In genomic region chr1:39911446-39911845, GRCm38 (mm10) we compare ENCODE assay signal across 10 mouse cellular contexts. TPM values are rescaled to one million over a fixed set of nuclear protein-coding genes. Genes with fewer than 3 reads are reported as not detected.
DNase-seq lines count a peak whose midpoint lies in the region; ATAC-seq and TF ChIP-seq lines count a peak whose summit lies in the region.
"Had no signal": no experiment of that assay in that cellular context is flagged by ENCODE, and none has a peak within 500 bp of the region (broad histone marks: within the 10 kb centered on the region; RNA-seq: fewer than 3 reads in every experiment).

No protein-coding gene starts in this region.

- no peaks in the 10 kb centered on the region for H3K27me3 ChIP-seq in thymus, adult 2 months (ENCODE audit: control insufficient read depth, insufficient read depth, low read length)
- no peaks in the 10 kb centered on the region for H3K27me3 ChIP-seq in intestine, embryonic 15.5 days (replicated peaks)
- H3K27me3 ChIP-seq: embryonic facial prominence, embryonic 12.5 days; limb, embryonic 12.5 days had no signal

- peak; percentile 36; the same call in 1 of the 2 replicates for ATAC-seq in intestine, embryonic 15.5 days

- H3K4me3 ChIP-seq in thymus, adult 2 months (ENCODE audit: control insufficient read depth, insufficient read depth, low read length): no peak overlapping the region
- H3K4me3 ChIP-seq in intestine, embryonic 15.5 days (replicated peaks): no peak overlapping the region
- H3K4me3 ChIP-seq: embryonic facial prominence, embryonic 12.5 days; limb, embryonic 12.5 days had no signal

- no peaks in the 10 kb centered on the region for H3K36me3 ChIP-seq in thymus, adult 2 months (ENCODE audit: control insufficient read depth, insufficient read depth, low read length)
- 0 out of 2 replicates have a peak, but pooled peaks cover 9% of the 10 kb centered on the region for H3K36me3 ChIP-seq in intestine, embryonic 15.5 days

- no peaks in the 10 kb centered on the region for H3K9me3 ChIP-seq in intestine, embryonic 15.5 days

- no peak overlapping the region for H3K9ac ChIP-seq in intestine, embryonic 15.5 days
- H3K9ac ChIP-seq: embryonic facial prominence, embryonic 12.5 days; limb, embryonic 12.5 days had no signal

- TF ChIP-seq POLR2A in thymus, adult 2 months (IDR thresholded peaks at IDR 0.05; ENCODE audit: control insufficient read depth, extremely low read depth, insufficient read depth, low read length, poor library complexity): no peak

- WGBS in thymus, adult 2 months: 31% methylated on average over 3 of the region's 3 CpGs
- 65% methylated on average over 3 of the region's 3 CpGs for WGBS in intestine, embryonic 15.5 days

- TF ChIP-seq CTCF in thymus, adult 2 months (IDR thresholded peaks at IDR 0.05; ENCODE audit: borderline replicate concordance, control insufficient read depth, extremely low read depth, insufficient read depth, low read length, poor library complexity): no peak

- DNase-seq in heart, adult 8-10 months (ENCODE audit: low spot score): peak; percentile 55
- DNase-seq in heart, adult 11 months: no peak
- DNase-seq in thymus, adult 2 months: peak; percentile 55
- no peak for DNase-seq in thymus, adult 18-20 months
- peak; percentile 69 for DNase-seq in cerebellum, adult 9-10 months
- peak; percentile 37 for DNase-seq in mesoderm, embryonic 11.5 days (ENCODE audit: low read depth, low spot score)
- DNase-seq in yolk sac, embryonic 10.5 days (ENCODE audit: low spot score): no peak

- no peak overlapping the region for H3K4me2 ChIP-seq in intestine, embryonic 15.5 days (replicated peaks)
- H3K4me2 ChIP-seq: embryonic facial prominence, embryonic 12.5 days; limb, embryonic 12.5 days had no signal

- H3K27ac ChIP-seq in thymus, adult 2 months (ENCODE audit: control insufficient read depth, insufficient read depth, low read length): no peak overlapping the region
- no peak overlapping the region for H3K27ac ChIP-seq in intestine, embryonic 15.5 days
- H3K27ac ChIP-seq: embryonic facial prominence, embryonic 12.5 days; limb, embryonic 12.5 days had no signal

- peaks cover 21% of the 10 kb centered on the region for H3K4me1 ChIP-seq in thymus, adult 2 months (replicated peaks; ENCODE audit: control insufficient read depth, insufficient read depth, low read length)
- H3K4me1 ChIP-seq in intestine, embryonic 15.5 days (replicated peaks): peaks cover 23% of the 10 kb centered on the region

RNA-seq across cellular contexts. Expression of gene Map4k4, which starts 10.7 kb away (rescaled TPM):
- total RNA-seq in heart, adult 8-10 months (2022): 100 to 1,000 TPM in 3 of 4 experiments, 10 to 100 TPM in 1; 98.5 to 135 (median 109) TPM
- 164 and 167 TPM in 2 replicates for polyA plus RNA-seq in thymus, adult 2 months (2012; rRNA removed)
- polyA plus RNA-seq in intestine, embryonic 15.5 days (2015; fragmentation: Nextera tagmentation; extraction: Ambion mirVana): 20.0 and 25.5 TPM in 2 replicates

Comparison
In these comparisons a context has a peak if more than half of its experiments do, and no peak if none do; other contexts are left out.
1. DNase-seq: peak in heart, adult 8-10 months (single experiment), thymus, adult 2 months (single experiment), cerebellum, adult 9-10 months (single experiment) and mesoderm, embryonic 11.5 days (single experiment); none in heart, adult 11 months (single experiment), thymus, adult 18-20 months (0 of 2) and yolk sac, embryonic 10.5 days (single experiment).